ENCODE assay signal across 10 mouse cellular contexts in the genomic region with DNA sequence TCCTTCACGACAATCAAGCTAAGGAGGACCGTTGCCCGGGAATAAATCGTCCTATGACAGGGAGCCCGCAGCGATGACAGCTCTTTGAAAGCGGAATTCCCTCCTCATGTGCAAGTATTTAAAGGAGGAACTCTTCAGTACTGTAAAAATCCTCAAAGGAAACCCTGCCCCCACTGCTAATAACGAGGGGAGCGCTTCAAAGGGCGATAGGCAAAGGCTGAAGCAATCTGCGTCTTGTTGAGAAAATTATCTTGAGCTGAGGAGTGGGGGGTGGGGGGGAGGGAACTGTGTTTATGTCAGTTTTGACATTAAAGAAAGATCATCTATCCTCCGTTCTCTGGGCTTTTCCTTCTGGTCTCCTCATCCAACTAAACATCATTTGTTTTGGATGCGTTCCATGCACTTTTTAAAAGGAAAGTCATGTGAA.
A peak's percentile ranks its signal among the peaks of the same experiment; 100 is the strongest.
DNase-seq lines count a peak whose midpoint lies in the region; ATAC-seq lines count a peak whose summit lies in the region.
"Had no signal": no experiment of that assay in that cellular context is flagged by ENCODE, and none has a peak within 500 bp of the region (broad histone marks: within the 10 kb centered on the region; RNA-seq: fewer than 3 reads in every experiment).

No protein-coding gene starts in this region.

- 15% methylated on average over 13 of the region's 13 CpGs for WGBS in heart, embryonic 14.5 days
- 23% methylated on average over 13 of the region's 13 CpGs for WGBS in forebrain, embryonic 16.5 days

- H3K9ac ChIP-seq in heart, embryonic 14.5 days (ENCODE audit: low read length): no peak overlapping the region
- no peak overlapping the region for H3K9ac ChIP-seq in forebrain, embryonic 16.5 days (replicated peaks; ENCODE audit: low read depth, low read length)

- no peak for DNase-seq in heart, adult 8-10 months (ENCODE audit: low spot score)
- DNase-seq in embryo, embryonic 10.5 days (ENCODE audit: low spot score): peak; percentile 61
- DNase-seq in lung, postnatal 10 days: peak; percentile 16
- DNase-seq in spleen, postnatal 4 days (ENCODE audit: low spot score in 2 of 2): no peak
- no peak for DNase-seq in left cerebral cortex, adult 8-10 months (ENCODE audit: low spot score in 2 of 2)
- DNase-seq in yolk sac, embryonic 10.5 days (ENCODE audit: low spot score): no peak

- peak overlapping the region; percentile 44 for H3K4me2 ChIP-seq in heart, embryonic 14.5 days (ENCODE audit: low read length)
- peak overlapping the region; percentile 34 for H3K4me2 ChIP-seq in forebrain, embryonic 16.5 days (ENCODE audit: low read length)

- no peaks in the 10 kb centered on the region for H3K9me3 ChIP-seq in heart, embryonic 14.5 days (ENCODE audit: control insufficient read depth, low read length)
- H3K9me3 ChIP-seq in forebrain, embryonic 16.5 days (ENCODE audit: control insufficient read depth, low read length): no peaks in the 10 kb centered on the region

- no peaks in the 10 kb centered on the region for H3K27me3 ChIP-seq in heart, embryonic 14.5 days (ENCODE audit: control insufficient read depth, insufficient read depth, low read length)
- H3K27me3 ChIP-seq in forebrain, embryonic 16.5 days (replicated peaks; ENCODE audit: control insufficient read depth, insufficient read depth, low read length): no peaks in the 10 kb centered on the region
- H3K27me3 ChIP-seq: CH12.LX had no signal

- peaks cover 16 to 51% of the 10 kb centered on the region in 2 experiments for H3K4me1 ChIP-seq in heart, embryonic 14.5 days (ENCODE audit: control insufficient read depth in 2 of 2, insufficient read depth in 2 of 2, low read length in 2 of 2)
- peaks cover 6% of the 10 kb centered on the region for H3K4me1 ChIP-seq in forebrain, embryonic 16.5 days (replicated peaks; ENCODE audit: control insufficient read depth, insufficient read depth, low read length)

- no peak for ATAC-seq in heart, embryonic 14.5 days (ENCODE audit: insufficient number of reproducible peaks, insufficient read depth, low FRiP score, low read depth)
- no peak for ATAC-seq in forebrain, embryonic 16.5 days

- no peak overlapping the region for H3K4me3 ChIP-seq in heart, embryonic 14.5 days (ENCODE audit: control insufficient read depth in 1 of 2, insufficient read depth in 1 of 2, low read depth in 1 of 2, low read length in 2 of 2)
- H3K4me3 ChIP-seq in forebrain, embryonic 16.5 days (replicated peaks; ENCODE audit: low read length): no peak overlapping the region
- H3K4me3 ChIP-seq: myocyte had no signal

- H3K36me3 ChIP-seq in heart, embryonic 14.5 days (ENCODE audit: control insufficient read depth, insufficient read depth, low read length): peaks cover 29% of the 10 kb centered on the region
- no peaks in the 10 kb centered on the region for H3K36me3 ChIP-seq in forebrain, embryonic 16.5 days (ENCODE audit: control insufficient read depth, insufficient read depth)

- H3K27ac ChIP-seq in heart, embryonic 14.5 days (replicated peaks in 1 of 2; ENCODE audit: control insufficient read depth in 1 of 2, insufficient read depth in 1 of 2, low read depth in 2 of 2, low read length in 2 of 2): peak overlapping the region; percentile 30 to 47; a peak in 3 of 4 replicates
- H3K27ac ChIP-seq in forebrain, embryonic 16.5 days (ENCODE audit: low read length): no peak overlapping the region

Comparison
In these comparisons a context has a peak if more than half of its experiments do, and no peak if none do; other contexts are left out.
1. DNase-seq: peak in embryo, embryonic 10.5 days (single experiment) and lung, postnatal 10 days (single experiment); none in heart, adult 8-10 months (single experiment), spleen, postnatal 4 days (0 of 2), left cerebral cortex, adult 8-10 months (0 of 2) and yolk sac, embryonic 10.5 days (single experiment).